Mouse (Mus musculus): ENCODE measurements around the gene Tial1. TPM values are rescaled to one million over a fixed set of nuclear protein-coding genes. Genes with fewer than 3 reads are reported as not detected.

The Tial1 gene
- total and polyA plus RNA-seq, 3 experiments = 18.4 to 43.4 (median 42.8) TPM

DNA sequence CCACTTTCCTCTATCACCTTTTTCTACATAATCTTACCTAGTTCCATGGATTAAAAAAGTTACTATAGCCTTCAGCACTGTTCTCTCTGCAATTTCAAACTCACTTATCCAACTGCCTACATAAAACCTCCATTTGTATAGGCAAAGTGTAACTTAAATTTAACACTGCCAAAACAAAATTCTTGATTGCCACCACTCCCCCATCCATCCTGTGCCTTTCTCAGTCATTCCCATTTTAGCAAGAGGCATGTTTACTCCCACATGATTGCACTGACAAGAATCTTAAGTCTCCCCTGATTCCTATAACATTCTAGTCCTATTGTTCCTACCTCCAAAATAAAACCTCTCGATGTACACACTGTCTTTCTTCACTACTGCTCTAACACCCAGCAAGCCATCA lies 8.8 kb downstream of the Tial1 start:
- H3K4me1 ChIP-seq (ENCODE audit: control insufficient read depth, insufficient read depth, low read length) = no peaks in the 10 kb centered on the region
- WGBS = 83% methylated on average over 1 of the region's 1 CpGs
- no peak for DNase-seq
- H3K9ac ChIP-seq (ENCODE audit: low read depth, low read length) = no peak overlapping the region
- H3K27me3 ChIP-seq (ENCODE audit: control insufficient read depth, insufficient read depth, low read length) = no peaks in the 10 kb centered on the region
- no peaks in the 10 kb centered on the region for H3K79me2 ChIP-seq (replicated peaks; ENCODE audit: control insufficient read depth, insufficient read depth, low read length)
- no peak for TF ChIP-seq CTCF (IDR thresholded peaks at IDR 0.05)
- TF ChIP-seq POLR2A (IDR thresholded peaks at IDR 0.05; ENCODE audit: insufficient read depth, low read depth, low read length) = no peak
- TF ChIP-seq EP300 (IDR thresholded peaks at IDR 0.05; ENCODE audit: insufficient read depth, low read depth, low read length) = no peak
- H3K36me3 ChIP-seq (ENCODE audit: control insufficient read depth, insufficient read depth, low read length) = peaks cover 11% of the 10 kb centered on the region
- intact Hi-C loops (cut with DNase I) = no loop called here
- no peak overlapping the region for H3K27ac ChIP-seq
- no peak overlapping the region for H3K4me3 ChIP-seq

DNA sequence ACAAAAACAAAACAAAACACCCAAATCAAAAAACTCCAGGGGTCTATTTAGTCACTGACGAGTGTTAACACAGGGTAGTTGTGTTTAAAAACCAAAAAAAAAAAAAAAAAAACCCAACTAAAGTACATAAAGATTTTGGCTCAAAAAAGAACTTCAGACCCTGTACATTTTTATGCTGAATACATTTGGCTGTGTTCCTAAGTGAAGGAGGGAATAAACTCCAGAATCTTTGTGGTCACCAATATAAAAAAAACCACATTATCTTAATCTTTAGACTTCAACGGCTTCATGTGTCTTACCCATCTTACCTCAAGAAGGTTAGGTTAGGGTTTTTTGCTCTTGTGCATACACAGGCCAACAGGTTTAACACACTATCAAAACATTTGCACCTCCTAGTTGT lies 20.9 kb downstream of the Tial1 start:
- Histone ChIP-seq H3K27ac (no peak overlapping the region), H3K4me3 (no peak overlapping the region), H3K36me3 (ENCODE audit: control insufficient read depth, insufficient read depth, low read length) (no peaks in the 10 kb centered on the region; the same call in 1 of the 2 replicates), H3K9ac (ENCODE audit: low read depth, low read length) (no peak overlapping the region), H3K79me2 (replicated peaks; ENCODE audit: control insufficient read depth, insufficient read depth, low read length) (no peaks in the 10 kb centered on the region), H3K4me1 (ENCODE audit: control insufficient read depth, insufficient read depth, low read length) (no peaks in the 10 kb centered on the region), H3K27me3 (ENCODE audit: control insufficient read depth, insufficient read depth, low read length) (no peaks in the 10 kb centered on the region)
- TF ChIP-seq CTCF (IDR thresholded peaks at IDR 0.05) = no peak
- TF ChIP-seq EP300 (IDR thresholded peaks at IDR 0.05; ENCODE audit: insufficient read depth, low read depth, low read length) = no peak
- no peak for TF ChIP-seq POLR2A (IDR thresholded peaks at IDR 0.05; ENCODE audit: insufficient read depth, low read depth, low read length)
- intact Hi-C loops (cut with DNase I) = no loop called here
- 75% methylated on average over 2 of the region's 2 CpGs for WGBS
- DNase-seq = no peak

DNA sequence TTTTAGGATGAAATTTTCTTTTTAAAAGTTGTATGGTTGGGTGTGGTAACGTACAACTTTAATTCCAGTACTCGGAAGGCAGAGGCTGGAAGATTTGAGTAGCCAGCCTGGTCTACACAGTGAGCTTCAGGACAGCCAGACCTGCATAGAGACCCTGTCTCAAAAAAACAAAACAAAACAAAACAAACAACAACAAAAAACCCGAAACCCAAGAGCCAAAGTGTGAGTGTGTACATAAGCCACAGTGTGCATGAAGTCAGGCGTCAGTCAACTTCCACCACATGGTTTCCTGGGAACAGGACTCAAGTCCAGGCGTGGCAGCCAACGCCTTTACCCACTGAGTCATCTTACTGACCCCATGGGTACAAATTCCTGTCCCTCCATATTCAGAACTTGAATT lies 22.3 kb downstream of the Tial1 start:
- WGBS = 92% methylated on average over 6 of the region's 6 CpGs
- H3K27me3 ChIP-seq (ENCODE audit: control insufficient read depth, insufficient read depth, low read length) = no peaks in the 10 kb centered on the region
- H3K36me3 ChIP-seq (ENCODE audit: control insufficient read depth, insufficient read depth, low read length) = no peaks in the 10 kb centered on the region; the same call in 1 of the 2 replicates
- H3K4me3 ChIP-seq = no peak overlapping the region
- TF ChIP-seq CTCF (IDR thresholded peaks at IDR 0.05) (no peak), POLR2A (IDR thresholded peaks at IDR 0.05; ENCODE audit: insufficient read depth, low read depth, low read length) (no peak), EP300 (IDR thresholded peaks at IDR 0.05; ENCODE audit: insufficient read depth, low read depth, low read length) (no peak)
- intact Hi-C loops (cut with DNase I) = no loop called here
- H3K9ac ChIP-seq (ENCODE audit: low read depth, low read length) = no peak overlapping the region
- H3K79me2 ChIP-seq (replicated peaks; ENCODE audit: control insufficient read depth, insufficient read depth, low read length) = no peaks in the 10 kb centered on the region
- no peak overlapping the region for H3K27ac ChIP-seq
- no peaks in the 10 kb centered on the region for H3K4me1 ChIP-seq (ENCODE audit: control insufficient read depth, insufficient read depth, low read length)
- no peak for DNase-seq

DNA sequence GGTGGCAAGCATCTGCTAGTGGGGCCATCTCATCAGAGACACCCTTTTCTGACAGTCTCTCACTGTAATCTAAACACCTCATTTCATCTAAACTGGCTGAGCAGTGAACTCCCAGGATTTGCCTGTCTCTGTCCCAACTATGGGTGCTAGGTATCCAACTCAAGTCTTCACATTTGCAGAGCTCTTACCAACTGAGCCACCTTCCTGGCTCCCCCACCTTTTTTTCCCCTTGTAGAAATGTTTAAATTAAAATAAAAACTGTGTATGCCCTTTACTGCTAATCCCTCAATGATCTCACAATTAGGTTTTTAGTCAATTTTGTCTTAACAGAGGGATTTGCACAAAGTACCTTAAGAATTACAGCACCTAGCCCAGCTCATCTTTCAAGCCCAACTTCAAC lies 23.4 kb downstream of the Tial1 start:
- TF ChIP-seq POLR2A (IDR thresholded peaks at IDR 0.05; ENCODE audit: insufficient read depth, low read depth, low read length) (no peak), EP300 (IDR thresholded peaks at IDR 0.05; ENCODE audit: insufficient read depth, low read depth, low read length) (no peak), CTCF (IDR thresholded peaks at IDR 0.05) (no peak)
- Histone ChIP-seq H3K27me3 (ENCODE audit: control insufficient read depth, insufficient read depth, low read length) (no peaks in the 10 kb centered on the region), H3K9ac (ENCODE audit: low read depth, low read length) (no peak overlapping the region), H3K79me2 (replicated peaks; ENCODE audit: control insufficient read depth, insufficient read depth, low read length) (no peaks in the 10 kb centered on the region), H3K4me3 (no peak overlapping the region), H3K4me1 (ENCODE audit: control insufficient read depth, insufficient read depth, low read length) (no peaks in the 10 kb centered on the region), H3K36me3 (ENCODE audit: control insufficient read depth, insufficient read depth, low read length) (no peaks in the 10 kb centered on the region), H3K27ac (no peak overlapping the region)
- intact Hi-C loops (cut with DNase I) = no loop called here
- DNase-seq = no peak

DNA sequence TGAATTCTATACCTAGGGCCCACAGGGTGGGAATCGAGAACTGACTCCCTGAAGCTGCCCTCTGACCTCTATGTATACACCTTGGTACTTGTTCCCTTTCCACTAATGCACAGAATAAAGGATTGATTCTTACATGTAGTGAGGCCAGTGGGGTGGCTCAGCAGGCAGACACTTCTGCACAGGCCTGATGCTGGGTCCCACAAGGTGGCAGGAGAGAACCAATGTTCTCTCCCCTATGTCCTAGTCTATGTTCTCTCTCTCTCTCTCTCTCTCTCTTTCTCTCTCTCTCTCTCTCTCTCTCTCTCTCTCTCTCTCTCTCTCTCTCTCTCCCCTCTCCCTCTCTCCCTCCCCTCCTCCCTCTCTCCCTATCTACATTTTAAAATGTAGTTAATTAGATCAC lies 28.3 kb downstream of the Tial1 start:
- Histone ChIP-seq H3K79me2 (replicated peaks; ENCODE audit: control insufficient read depth, insufficient read depth, low read length) (no peaks in the 10 kb centered on the region), H3K27me3 (ENCODE audit: control insufficient read depth, insufficient read depth, low read length) (no peaks in the 10 kb centered on the region), H3K4me3 (no peak overlapping the region), H3K36me3 (ENCODE audit: control insufficient read depth, insufficient read depth, low read length) (no peaks in the 10 kb centered on the region), H3K9ac (ENCODE audit: low read depth, low read length) (no peak overlapping the region), H3K27ac (no peak overlapping the region), H3K4me1 (ENCODE audit: control insufficient read depth, insufficient read depth, low read length) (no peaks in the 10 kb centered on the region)
- TF ChIP-seq CTCF (IDR thresholded peaks at IDR 0.05) (peak; percentile 38), EP300 (IDR thresholded peaks at IDR 0.05; ENCODE audit: insufficient read depth, low read depth, low read length) (no peak), POLR2A (IDR thresholded peaks at IDR 0.05; ENCODE audit: insufficient read depth, low read depth, low read length) (no peak)
- WGBS = 62% methylated on average over 1 of the region's 1 CpGs
- intact Hi-C loops (cut with DNase I) = no loop called here
- DNase-seq = no peak

DNA sequence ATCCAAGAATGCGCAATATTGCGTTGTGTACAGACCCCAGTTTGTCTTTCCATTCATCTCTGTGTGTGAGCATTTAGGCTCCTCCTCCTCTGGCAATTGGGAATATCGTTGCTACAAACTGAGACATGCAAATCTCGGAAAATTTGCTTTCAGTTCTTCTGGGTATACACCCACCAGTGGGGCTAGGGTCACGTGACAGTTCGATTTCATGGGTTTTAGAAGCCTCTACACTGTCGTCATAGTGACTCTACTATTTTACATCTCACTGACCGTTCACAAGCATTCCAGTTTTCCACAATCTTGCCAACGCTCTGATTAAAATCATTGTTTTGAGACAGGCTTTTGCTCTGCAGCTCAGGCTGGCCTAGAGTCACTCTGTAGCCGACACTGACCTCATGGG lies 28.9 kb downstream of the Tial1 start:
- Histone ChIP-seq H3K36me3 (ENCODE audit: control insufficient read depth, insufficient read depth, low read length) (no peaks in the 10 kb centered on the region), H3K4me3 (no peak overlapping the region), H3K27me3 (ENCODE audit: control insufficient read depth, insufficient read depth, low read length) (no peaks in the 10 kb centered on the region), H3K27ac (no peak overlapping the region), H3K4me1 (ENCODE audit: control insufficient read depth, insufficient read depth, low read length) (no peaks in the 10 kb centered on the region), H3K9ac (ENCODE audit: low read depth, low read length) (no peak overlapping the region), H3K79me2 (replicated peaks; ENCODE audit: control insufficient read depth, insufficient read depth, low read length) (no peaks in the 10 kb centered on the region)
- 67% methylated on average over 10 of the region's 10 CpGs for WGBS
- no peak for DNase-seq
- no peak for TF ChIP-seq EP300 (IDR thresholded peaks at IDR 0.05; ENCODE audit: insufficient read depth, low read depth, low read length)
- TF ChIP-seq CTCF (IDR thresholded peaks at IDR 0.05) = no peak
- no peak for TF ChIP-seq POLR2A (IDR thresholded peaks at IDR 0.05; ENCODE audit: insufficient read depth, low read depth, low read length)
- intact Hi-C loops (cut with DNase I) = no loop called here

Measured in heart, adult 2 months (tissue).